Mouse (Mus musculus) kidney, postnatal 25 days (tissue): ENCODE measurements around the gene Tsen2.

Experiments used
- DNase-seq, 2 experiments: peaks; one replicate each; pipeline ENCODE4 v3.0.0; 2021; ENCODE audit warnings: mixed read lengths in 2 of 2

The Tsen2 gene

GRCm38 (mm10) chr6:115601715-115602523 lies 57.5 kb downstream of the Tsen2 start, which contains the start of gene Mkrn2:
TSS of gene Mkrn2 (plus strand) at chr6:115601902.
- DNase-seq, result peak; percentile 82 to 89

GRCm38 (mm10) chr6:115606461-115606860 lies 62.0 kb downstream of the Tsen2 start:
- DNase-seq, result no peak

- DNase-seq, result no peak
Observed at GRCm38 (mm10) chr6:115607429-115607828, 63.0 kb downstream of the Tsen2 start.

- peak in 1 of 2 experiments; percentile 52 for DNase-seq
Observed at GRCm38 (mm10) chr6:115609121-115609520, 64.7 kb downstream of the Tsen2 start.

GRCm38 (mm10) chr6:115610301-115610700 lies 65.8 kb downstream of the Tsen2 start:
- no peak for DNase-seq

GRCm38 (mm10) chr6:115613793-115614192 lies 69.3 kb downstream of the Tsen2 start:
- no peak for DNase-seq

GRCm38 (mm10) chr6:115615983-115616382 lies 71.5 kb downstream of the Tsen2 start:
- DNase-seq, result no peak

- peak; percentile 52 to 66 for DNase-seq
Observed at GRCm38 (mm10) chr6:115619818-115620217, 75.4 kb downstream of the Tsen2 start.

GRCm38 (mm10) chr6:115620942-115621341 lies 76.5 kb downstream of the Tsen2 start:
- no peak for DNase-seq

GRCm38 (mm10) chr6:115626121-115626520 lies 81.7 kb downstream of the Tsen2 start:
- DNase-seq, result no peak
